Mouse (Mus musculus): ENCODE data around the gene Cpne8. TPM values are rescaled to one million over a fixed set of nuclear protein-coding genes. Genes with fewer than 3 reads are reported as not detected.

Cpne8 gene
- polyA plus RNA-seq, 1 experiment from 2014 or later = 7.2 TPM

DNA sequence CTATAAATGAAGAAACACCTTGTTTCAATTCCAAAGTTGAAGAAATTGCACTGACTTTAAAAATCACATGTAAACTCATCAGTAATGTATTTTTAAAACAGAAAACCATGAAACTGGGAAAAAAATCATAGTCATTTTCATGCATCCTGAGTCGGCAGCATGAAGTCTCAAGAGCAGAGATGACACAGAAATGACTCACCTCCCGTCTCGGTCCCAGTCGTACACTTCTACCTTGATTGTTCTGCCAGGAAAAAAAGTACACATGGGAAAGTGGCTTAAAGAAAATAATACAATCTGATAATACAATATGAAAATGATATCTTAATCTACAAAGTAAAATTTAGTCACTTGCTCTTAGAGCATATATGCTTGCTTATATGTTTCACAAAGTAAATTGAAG lies 111.2 kb downstream of the Cpne8 start:
- no peak overlapping the region for H3K9ac ChIP-seq
- no peaks in the 10 kb centered on the region for H3K27me3 ChIP-seq (replicated peaks)
- no peak overlapping the region for H3K27ac ChIP-seq (ENCODE audit: poor library complexity, severe bottlenecking)
- no peak overlapping the region for H3K4me2 ChIP-seq
- no peaks in the 10 kb centered on the region for H3K9me3 ChIP-seq (replicated peaks)
- no peaks in the 10 kb centered on the region for H3K36me3 ChIP-seq
- H3K4me1 ChIP-seq (replicated peaks) = no peaks in the 10 kb centered on the region
- ATAC-seq (ENCODE audit: insufficient number of reproducible peaks, low FRiP score) = no peak
- no peak overlapping the region for H3K4me3 ChIP-seq
- 77% methylated on average over 4 of the region's 4 CpGs for WGBS

DNA sequence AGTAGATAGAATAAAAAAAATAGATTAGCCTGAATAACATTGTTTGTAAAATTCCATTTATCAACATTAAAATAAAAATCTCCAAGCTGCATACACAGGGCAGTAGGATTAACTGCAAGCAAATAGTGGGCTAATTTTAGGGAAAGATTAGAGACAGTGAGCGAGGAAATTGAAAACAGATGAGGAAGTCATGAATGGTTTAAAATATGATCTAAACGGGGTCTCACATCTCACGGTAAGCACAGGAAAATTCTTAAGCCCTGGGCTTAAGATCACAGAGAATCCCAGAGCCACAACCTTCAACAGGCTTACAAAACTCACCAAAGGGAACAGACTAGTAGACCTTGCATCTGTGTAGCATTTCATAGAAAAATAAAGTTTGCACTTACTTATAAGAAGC lies 115.2 kb downstream of the Cpne8 start:
- no peaks in the 10 kb centered on the region for H3K4me1 ChIP-seq (replicated peaks)
- no peak for ATAC-seq (ENCODE audit: insufficient number of reproducible peaks, low FRiP score)
- H3K27ac ChIP-seq (ENCODE audit: poor library complexity, severe bottlenecking) = no peak overlapping the region
- WGBS = 66% methylated on average over 3 of the region's 3 CpGs
- no peak overlapping the region for H3K4me2 ChIP-seq
- no peaks in the 10 kb centered on the region for H3K9me3 ChIP-seq (replicated peaks)
- H3K9ac ChIP-seq = no peak overlapping the region
- H3K4me3 ChIP-seq = no peak overlapping the region
- H3K27me3 ChIP-seq (replicated peaks) = no peaks in the 10 kb centered on the region
- no peaks in the 10 kb centered on the region for H3K36me3 ChIP-seq

DNA sequence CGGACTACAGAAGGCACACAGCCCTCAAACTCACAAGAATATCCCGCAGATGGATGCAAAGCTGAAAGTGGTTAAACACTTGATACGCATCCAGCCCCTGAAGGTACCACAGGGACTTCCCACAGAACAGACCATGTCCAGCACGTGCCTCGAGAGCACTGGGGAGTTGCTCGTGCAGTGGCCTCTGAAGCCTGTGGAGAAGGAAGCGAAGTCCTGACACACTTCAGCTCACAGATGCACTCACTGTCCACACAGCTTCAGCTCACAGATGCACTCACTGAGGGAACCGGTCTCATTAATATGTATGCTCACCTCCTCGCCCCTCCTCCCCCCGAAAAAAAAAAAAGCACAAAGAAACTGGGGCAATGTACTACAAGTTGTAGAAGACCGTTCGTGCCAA lies 117.6 kb downstream of the Cpne8 start:
- H3K36me3 ChIP-seq = no peaks in the 10 kb centered on the region
- H3K4me2 ChIP-seq = no peak overlapping the region
- no peaks in the 10 kb centered on the region for H3K27me3 ChIP-seq (replicated peaks)
- no peaks in the 10 kb centered on the region for H3K9me3 ChIP-seq (replicated peaks)
- ATAC-seq (ENCODE audit: insufficient number of reproducible peaks, low FRiP score) = no peak
- 79% methylated on average over 12 of the region's 12 CpGs for WGBS
- H3K9ac ChIP-seq = no peak overlapping the region
- H3K4me3 ChIP-seq = no peak overlapping the region
- H3K27ac ChIP-seq (ENCODE audit: poor library complexity, severe bottlenecking) = no peak overlapping the region
- no peaks in the 10 kb centered on the region for H3K4me1 ChIP-seq (replicated peaks)

DNA sequence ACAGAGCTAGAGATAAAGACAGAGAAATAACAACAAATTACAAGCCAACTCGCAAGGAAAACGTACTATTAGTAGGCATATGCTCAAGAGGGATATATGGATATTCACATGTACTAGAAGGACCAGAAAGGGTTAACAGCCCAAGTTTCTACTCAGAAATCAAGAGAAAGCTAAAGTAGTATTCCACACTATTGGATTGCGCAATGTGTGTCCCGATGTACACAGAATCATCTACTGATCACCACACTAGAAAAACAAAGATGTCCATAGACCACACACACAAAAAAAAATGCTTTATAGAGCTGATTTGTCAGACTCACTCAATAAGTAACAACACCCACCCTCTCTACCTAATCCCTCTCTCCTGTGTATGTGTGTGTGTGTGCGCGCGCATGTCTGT lies 130.6 kb downstream of the Cpne8 start:
- 90% methylated on average over 7 of the region's 7 CpGs for WGBS
- Histone ChIP-seq H3K36me3 (no peaks in the 10 kb centered on the region), H3K4me3 (no peak overlapping the region), H3K27ac (ENCODE audit: poor library complexity, severe bottlenecking) (no peak overlapping the region), H3K27me3 (replicated peaks) (no peaks in the 10 kb centered on the region), H3K9ac (no peak overlapping the region), H3K4me1 (replicated peaks) (no peaks in the 10 kb centered on the region), H3K4me2 (no peak overlapping the region), H3K9me3 (replicated peaks) (0 out of 2 replicates have a peak, but pooled peaks cover 2% of the 10 kb centered on the region)
- no peak for ATAC-seq (ENCODE audit: insufficient number of reproducible peaks, low FRiP score)

DNA sequence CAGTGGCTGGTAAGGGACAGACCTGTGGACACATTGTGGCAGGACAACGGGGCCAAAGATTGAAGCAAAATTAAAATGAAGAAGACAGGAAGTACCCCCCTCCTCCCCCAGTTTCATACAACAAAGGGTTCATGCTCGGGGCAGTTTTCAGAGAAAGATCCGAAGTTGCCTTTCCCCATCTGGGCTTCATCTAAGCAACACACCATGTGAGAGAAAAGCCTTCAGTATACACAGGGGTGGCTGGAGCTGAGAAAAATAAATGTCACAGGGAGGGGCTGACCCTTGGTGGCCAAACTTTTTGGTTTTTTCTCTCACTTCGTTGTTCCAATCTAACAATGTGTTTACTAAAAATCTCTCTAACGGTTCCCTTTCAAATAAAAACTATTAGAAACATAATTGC lies 135.8 kb downstream of the Cpne8 start:
- Histone ChIP-seq H3K4me2 (no peak overlapping the region), H3K27ac (ENCODE audit: poor library complexity, severe bottlenecking) (no peak overlapping the region), H3K4me3 (no peak overlapping the region), H3K4me1 (replicated peaks) (peaks cover 3% of the 10 kb centered on the region; the same call in 1 of the 2 replicates), H3K36me3 (no peaks in the 10 kb centered on the region), H3K27me3 (replicated peaks) (no peaks in the 10 kb centered on the region), H3K9me3 (replicated peaks) (no peaks in the 10 kb centered on the region), H3K9ac (no peak overlapping the region)
- ATAC-seq (ENCODE audit: insufficient number of reproducible peaks, low FRiP score) = no peak
- WGBS = 68% methylated on average over 5 of the region's 5 CpGs

DNA sequence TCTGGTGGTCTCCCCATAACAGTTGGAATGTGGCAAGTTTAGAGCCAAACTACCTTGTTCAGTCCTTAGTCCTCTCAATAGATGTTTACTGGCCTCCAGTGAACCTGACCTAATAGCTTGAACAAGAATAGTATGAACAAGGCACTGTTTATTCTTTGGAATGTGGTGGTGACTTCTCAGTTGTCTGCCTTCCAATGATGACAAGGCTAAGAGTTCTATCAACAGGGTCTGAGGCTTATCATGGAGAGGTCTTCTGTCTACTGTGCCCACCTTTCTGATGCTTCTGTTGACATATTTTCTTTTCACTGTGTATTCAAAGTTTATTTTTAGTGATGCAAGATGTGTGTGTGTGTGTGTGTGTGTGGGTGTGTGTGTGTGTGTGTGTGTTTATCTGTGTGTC lies 137.1 kb downstream of the Cpne8 start:
- H3K27ac ChIP-seq (ENCODE audit: poor library complexity, severe bottlenecking) = no peak overlapping the region
- ATAC-seq (ENCODE audit: insufficient number of reproducible peaks, low FRiP score) = no peak

DNA sequence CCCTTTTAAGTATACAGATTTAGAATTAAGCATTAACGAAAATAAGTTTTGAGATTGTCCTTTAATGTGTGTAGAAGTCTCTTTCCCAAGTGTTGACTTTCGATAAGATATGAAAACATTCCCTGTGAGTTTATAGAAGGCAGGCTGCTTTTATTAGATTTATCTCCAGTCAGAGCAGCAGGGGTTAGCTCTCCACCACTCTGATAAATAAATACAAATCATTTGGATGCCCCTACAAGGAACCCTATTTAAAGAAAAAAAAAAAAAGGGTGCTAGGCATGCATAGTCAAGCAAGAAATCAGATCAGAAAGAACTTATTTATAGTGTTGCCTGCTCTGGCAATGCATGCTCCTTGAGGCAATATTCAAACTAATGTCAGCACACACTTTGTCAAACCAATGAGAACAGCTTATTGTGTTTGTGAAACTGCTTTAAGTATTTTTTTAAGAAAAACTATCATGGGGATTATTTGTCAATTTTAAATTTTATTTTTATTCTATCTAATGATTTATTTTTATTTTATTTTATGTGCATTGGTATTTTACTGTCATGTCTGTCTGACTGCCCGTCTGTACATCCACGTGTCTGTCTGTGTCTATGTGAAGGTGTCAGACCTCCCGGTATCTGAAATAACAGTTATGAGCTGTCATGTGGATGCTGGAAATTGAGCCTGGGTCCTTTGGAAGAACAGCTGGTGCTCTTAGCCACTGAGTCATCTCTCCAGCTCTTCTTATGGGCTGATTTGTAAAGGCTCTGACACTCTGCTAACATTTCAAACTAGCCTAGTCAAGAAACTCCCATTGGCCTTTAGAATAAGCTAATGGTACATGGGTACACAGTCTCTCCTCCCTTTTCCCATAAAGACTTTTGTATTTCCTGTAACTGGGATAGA lies 142.7 kb downstream of the Cpne8 start:
- H3K36me3 ChIP-seq = no peaks in the 10 kb centered on the region
- no peak for ATAC-seq (ENCODE audit: insufficient number of reproducible peaks, low FRiP score)
- H3K4me1 ChIP-seq (replicated peaks) = peaks cover 15% of the 10 kb centered on the region
- no peak overlapping the region for H3K9ac ChIP-seq
- no peak overlapping the region for H3K4me2 ChIP-seq
- H3K27ac ChIP-seq (ENCODE audit: poor library complexity, severe bottlenecking) = no peak overlapping the region
- no peaks in the 10 kb centered on the region for H3K27me3 ChIP-seq (replicated peaks)
- 51% methylated on average over 5 of the region's 5 CpGs for WGBS
- H3K9me3 ChIP-seq (replicated peaks) = no peaks in the 10 kb centered on the region
- H3K4me3 ChIP-seq = no peak overlapping the region

More for the DNA sequence above, 137.1 kb downstream of the Cpne8 start:
- Histone ChIP-seq H3K4me1 (replicated peaks) (peaks cover 3% of the 10 kb centered on the region; the same call in 1 of the 2 replicates), H3K27me3 (replicated peaks) (no peaks in the 10 kb centered on the region), H3K9ac (no peak overlapping the region), H3K36me3 (no peaks in the 10 kb centered on the region), H3K4me2 (no peak overlapping the region), H3K4me3 (no peak overlapping the region), H3K9me3 (replicated peaks) (no peaks in the 10 kb centered on the region)

DNA sequence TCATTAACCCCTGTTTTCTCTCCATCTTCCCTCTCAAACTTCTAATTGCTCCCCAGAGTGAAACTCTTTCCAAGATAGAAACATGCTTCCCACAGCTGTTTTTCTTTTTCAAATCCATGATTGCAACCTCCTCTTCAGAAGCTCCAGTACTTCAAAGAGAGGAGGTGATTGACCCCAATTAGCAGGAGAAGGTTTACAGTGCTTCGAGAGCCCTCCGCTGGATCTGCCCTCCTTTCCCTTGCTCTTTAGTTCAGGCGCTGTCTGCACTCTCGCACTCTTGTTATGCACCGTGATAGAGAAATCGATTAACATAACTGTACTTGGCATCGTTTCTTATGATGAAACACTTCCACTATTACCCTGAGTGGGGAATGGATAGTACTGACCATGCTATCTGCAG lies 143.5 kb downstream of the Cpne8 start:
- Histone ChIP-seq H3K27me3 (replicated peaks) (no peaks in the 10 kb centered on the region), H3K27ac (ENCODE audit: poor library complexity, severe bottlenecking) (no peak overlapping the region), H3K4me3 (no peak overlapping the region), H3K9me3 (replicated peaks) (no peaks in the 10 kb centered on the region), H3K9ac (no peak overlapping the region), H3K36me3 (no peaks in the 10 kb centered on the region), H3K4me1 (replicated peaks) (peaks cover 13% of the 10 kb centered on the region), H3K4me2 (no peak overlapping the region)
- WGBS = 35% methylated on average over 7 of the region's 7 CpGs
- ATAC-seq (ENCODE audit: insufficient number of reproducible peaks, low FRiP score) = no peak

DNA sequence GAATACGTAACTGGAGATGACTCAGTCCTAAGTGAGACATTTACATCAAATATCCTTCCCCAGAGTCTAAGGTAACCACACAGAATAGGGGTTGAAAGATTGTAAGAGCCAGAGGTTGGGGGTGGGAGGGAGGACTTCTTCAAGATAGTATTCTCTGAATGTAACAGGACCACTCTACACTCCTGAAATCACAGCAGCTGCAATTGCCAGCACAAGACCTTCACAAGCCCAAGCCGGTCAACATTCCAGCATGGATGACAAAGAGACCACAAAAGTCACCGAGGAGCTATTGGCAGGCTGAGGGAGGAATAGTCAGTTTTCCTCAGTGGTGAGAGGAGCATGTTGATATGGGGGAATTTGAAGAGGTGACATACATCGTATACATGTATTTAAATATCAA lies 166.5 kb downstream of the Cpne8 start:
- Histone ChIP-seq H3K36me3 (no peaks in the 10 kb centered on the region), H3K9me3 (replicated peaks) (no peaks in the 10 kb centered on the region), H3K9ac (no peak overlapping the region), H3K4me2 (no peak overlapping the region), H3K27ac (ENCODE audit: poor library complexity, severe bottlenecking) (no peak overlapping the region), H3K27me3 (replicated peaks) (no peaks in the 10 kb centered on the region), H3K4me1 (replicated peaks) (no peaks in the 10 kb centered on the region), H3K4me3 (no peak overlapping the region)
- ATAC-seq (ENCODE audit: insufficient number of reproducible peaks, low FRiP score) = no peak
- 86% methylated on average over 4 of the region's 4 CpGs for WGBS

DNA sequence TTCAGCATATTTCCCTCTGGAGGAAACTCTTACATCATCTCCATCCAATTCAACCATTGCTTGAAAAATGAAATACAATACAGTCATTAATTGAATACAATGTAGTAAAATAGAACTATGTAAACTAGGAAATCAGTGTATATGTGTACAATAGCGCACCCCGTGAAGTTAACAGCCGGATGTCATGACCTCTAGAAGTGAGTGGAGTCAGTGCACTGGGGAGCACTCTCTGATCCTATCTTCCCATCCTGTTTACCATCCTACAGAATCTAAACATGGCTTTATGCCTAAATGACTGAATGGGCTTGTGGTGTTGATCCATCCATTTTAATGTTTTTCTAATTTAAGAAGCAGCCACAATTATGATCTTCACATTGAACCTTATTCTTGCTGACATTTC lies 182.2 kb downstream of the Cpne8 start:
- Histone ChIP-seq H3K4me2 (no peak overlapping the region), H3K27ac (ENCODE audit: poor library complexity, severe bottlenecking) (no peak overlapping the region), H3K36me3 (no peaks in the 10 kb centered on the region), H3K9me3 (replicated peaks) (no peaks in the 10 kb centered on the region), H3K4me1 (replicated peaks) (no peaks in the 10 kb centered on the region), H3K27me3 (replicated peaks) (no peaks in the 10 kb centered on the region), H3K4me3 (no peak overlapping the region), H3K9ac (no peak overlapping the region)
- WGBS = 87% methylated on average over 3 of the region's 3 CpGs
- no peak for ATAC-seq (ENCODE audit: insufficient number of reproducible peaks, low FRiP score)

DNA sequence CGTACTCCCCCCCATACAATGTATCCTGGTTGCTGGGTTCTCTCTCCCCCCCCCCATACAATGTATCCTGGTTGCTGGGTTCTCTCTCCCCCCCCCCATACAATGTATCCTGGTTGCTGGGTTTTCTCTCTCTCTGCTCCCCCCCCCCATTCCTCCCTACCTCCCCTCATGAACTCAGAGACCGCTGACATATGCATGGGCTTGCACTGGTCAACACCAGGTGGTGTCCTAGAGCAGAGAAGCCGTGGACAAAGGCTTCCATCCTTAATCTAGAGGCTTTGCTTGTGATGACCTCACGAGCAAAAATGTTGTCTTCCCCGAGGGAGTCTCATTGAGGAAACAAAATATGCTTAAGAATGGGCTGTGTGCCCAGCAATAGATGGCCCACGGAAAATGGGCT lies 187.7 kb downstream of the Cpne8 start:
- no peak overlapping the region for H3K9ac ChIP-seq
- H3K9me3 ChIP-seq (replicated peaks) = no peaks in the 10 kb centered on the region
- no peak overlapping the region for H3K4me2 ChIP-seq
- H3K4me1 ChIP-seq (replicated peaks) = no peaks in the 10 kb centered on the region
- no peaks in the 10 kb centered on the region for H3K27me3 ChIP-seq (replicated peaks)
- WGBS = 60% methylated on average over 6 of the region's 6 CpGs
- no peak overlapping the region for H3K27ac ChIP-seq (ENCODE audit: poor library complexity, severe bottlenecking)
- no peak overlapping the region for H3K4me3 ChIP-seq
- no peaks in the 10 kb centered on the region for H3K36me3 ChIP-seq
- no peak for ATAC-seq (ENCODE audit: insufficient number of reproducible peaks, low FRiP score)

DNA sequence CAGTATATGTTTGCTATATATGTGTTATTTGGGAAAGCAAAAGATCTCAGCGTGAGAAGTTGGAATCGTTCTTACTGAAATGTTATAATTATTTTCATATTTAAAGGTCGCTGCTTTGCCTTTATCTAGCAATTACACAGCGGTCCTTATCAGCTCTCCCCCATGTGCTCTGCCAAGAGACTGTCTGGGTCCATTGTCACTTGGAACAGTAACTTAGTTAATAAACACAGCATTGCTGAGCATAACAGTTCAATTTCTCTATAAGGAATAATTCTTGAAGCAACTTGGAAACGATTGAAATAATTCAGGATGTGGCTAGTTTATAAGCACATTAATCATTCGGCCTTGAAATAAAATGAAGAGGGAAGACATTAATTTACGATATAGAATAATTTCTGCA lies 189.0 kb downstream of the Cpne8 start:
- Histone ChIP-seq H3K27me3 (replicated peaks) (no peaks in the 10 kb centered on the region), H3K27ac (ENCODE audit: poor library complexity, severe bottlenecking) (no peak overlapping the region), H3K36me3 (no peaks in the 10 kb centered on the region), H3K4me2 (no peak overlapping the region), H3K4me3 (no peak overlapping the region), H3K4me1 (replicated peaks) (no peaks in the 10 kb centered on the region), H3K9ac (no peak overlapping the region), H3K9me3 (replicated peaks) (no peaks in the 10 kb centered on the region)
- 70% methylated on average over 7 of the region's 7 CpGs for WGBS
- no peak for ATAC-seq (ENCODE audit: insufficient number of reproducible peaks, low FRiP score)

Measured in heart, embryonic 12.5 days (tissue).